Mouse (Mus musculus) heart, embryonic 11.5 days (tissue): ENCODE results near the gene Kif5c. TPM values are rescaled to one million over a fixed set of nuclear protein-coding genes. Genes with fewer than 3 reads are reported as not detected.

Experiments used
- ATAC-seq: fragments of 200-750 bp; cut with Nextera tagmentation; replicated peaks from 2 replicates; pipeline ENCODE4 v1.8.0; 2017; ENCODE audit warnings: moderate library complexity; ENCODE audit not compliant: insufficient number of reproducible peaks, low FRiP score, low TSS enrichment
- H3K27ac ChIP-seq: fragments of 300-500 bp; sonication (generic); 2 replicates; pipeline ENCODE4 v1.5.1; 2014; ENCODE audit warnings: mild to moderate bottlenecking, low read depth, low read length
- H3K27me3 ChIP-seq: fragments of 300-500 bp; sonication (generic); 2 replicates; pipeline ENCODE4 v1.6.1; 2014; ENCODE audit warnings: mild to moderate bottlenecking, low read length, mixed read lengths; ENCODE audit not compliant: control insufficient read depth, insufficient read depth
- H3K36me3 ChIP-seq: fragments of 300-500 bp; sonication (generic); 2 replicates; pipeline ENCODE4 v1.6.1; 2014; ENCODE audit warnings: mild to moderate bottlenecking, low read length, moderate library complexity, mixed read lengths; ENCODE audit not compliant: control insufficient read depth, insufficient read depth
- H3K4me1 ChIP-seq: fragments of 300-500 bp; sonication (generic); 2 replicates; pipeline ENCODE4 v1.6.1; 2014; ENCODE audit warnings: low read length; ENCODE audit not compliant: control insufficient read depth, insufficient read depth
- H3K4me2 ChIP-seq: fragments of 300-500 bp; sonication (generic); 2 replicates; pipeline ENCODE4 v1.6.1; 2014; ENCODE audit warnings: mild to moderate bottlenecking, moderate library complexity
- H3K4me3 ChIP-seq: fragments of 300-500 bp; sonication (generic); 2 replicates; pipeline ENCODE4 v1.5.1; 2014; ENCODE audit warnings: low read depth, low read length
- H3K9ac ChIP-seq: fragments of 300-500 bp; sonication (generic); 2 replicates; pipeline ENCODE4 v1.6.1; 2014; ENCODE audit warnings: mild to moderate bottlenecking, low read depth, low read length, moderate library complexity
- H3K9me3 ChIP-seq: fragments of 300-500 bp; sonication (generic); replicated peaks from 2 replicates; pipeline ENCODE4 v1.6.1; 2016; ENCODE audit warnings: low read length; ENCODE audit not compliant: control insufficient read depth
- WGBS: fragments of 180-500 bp; shearing (Covaris S2); extraction: QIAGEN DNeasy Blood & Tissue Kit; methylation state at CpG from one replicate; pipeline ENCODE4 v1.1.7; 2014; ENCODE audit not compliant: insufficient replicate concordance; 5-methylcytosine and 5-hydroxymethylcytosine counted together
- polyA plus RNA-seq: library from polyadenylated mRNA; unstranded; fragments of >200 nt; fragmentation: Nextera tagmentation; extraction: Ambion mirVana; gene quantifications from 2 replicates; pipeline ENCODE4 v1.2.1, GENCODE M21; 2014

Kif5c gene
- polyA plus RNA-seq, 1 experiment from 2014 or later = 1.3 TPM

- Histone ChIP-seq H3K9me3 (no peaks in the 10 kb centered on the region), H3K4me2 (0 out of 2 replicates have a peak overlapping the region, but pooled peaks have one; percentile 16), H3K4me3 (no peak overlapping the region), H3K36me3 (no peaks in the 10 kb centered on the region), H3K9ac (no peak overlapping the region), H3K4me1 (peaks cover 11% of the 10 kb centered on the region), H3K27me3 (no peaks in the 10 kb centered on the region), H3K27ac (peak overlapping the region; percentile 46)
- ATAC-seq = peak; percentile 87
- WGBS = 34% methylated on average over 14 of the region's 14 CpGs
Observed at GRCm38 (mm10) chr2:49797444-49798143, 178.5 kb downstream of the Kif5c start.

DNA sequence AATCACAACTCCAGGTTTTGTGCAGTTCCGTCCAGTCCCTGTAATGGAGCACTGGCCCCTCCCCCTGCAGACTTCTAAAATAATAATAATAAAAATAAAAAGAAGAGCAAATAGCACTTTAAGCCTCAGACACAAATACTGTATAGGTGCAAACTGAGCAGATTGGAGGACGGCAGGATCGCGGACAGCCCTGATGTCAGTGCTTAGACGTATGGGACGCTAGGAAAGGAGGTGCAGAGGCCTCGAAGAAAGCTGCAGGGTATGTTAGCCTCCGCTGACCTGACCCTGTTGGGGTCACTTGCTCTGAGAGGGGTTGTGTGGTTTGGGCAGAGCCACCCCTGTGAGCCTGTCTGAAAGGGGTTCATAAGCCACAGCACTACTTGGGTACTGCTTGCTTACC, 185.3 kb downstream of the Kif5c start:
- no peak overlapping the region for H3K27ac ChIP-seq
- ATAC-seq = no peak
- no peaks in the 10 kb centered on the region for H3K36me3 ChIP-seq
- no peaks in the 10 kb centered on the region for H3K9me3 ChIP-seq
- peaks cover 6% of the 10 kb centered on the region for H3K4me1 ChIP-seq
- WGBS = 72% methylated on average over 8 of the region's 8 CpGs
- H3K27me3 ChIP-seq = no peaks in the 10 kb centered on the region
- no peak overlapping the region for H3K4me2 ChIP-seq
- H3K9ac ChIP-seq = no peak overlapping the region
- H3K4me3 ChIP-seq = no peak overlapping the region

GRCm38 (mm10) chr2:49805736-49806371, 186.8 kb downstream of the Kif5c start:
- H3K9me3 ChIP-seq = no peaks in the 10 kb centered on the region
- ATAC-seq = no peak
- 79% methylated on average over 11 of the region's 11 CpGs for WGBS
- no peak overlapping the region for H3K9ac ChIP-seq
- no peak overlapping the region for H3K27ac ChIP-seq
- peaks cover 6% of the 10 kb centered on the region for H3K4me1 ChIP-seq
- H3K4me2 ChIP-seq = no peak overlapping the region
- no peak overlapping the region for H3K4me3 ChIP-seq
- H3K36me3 ChIP-seq = no peaks in the 10 kb centered on the region
- H3K27me3 ChIP-seq = no peaks in the 10 kb centered on the region

DNA sequence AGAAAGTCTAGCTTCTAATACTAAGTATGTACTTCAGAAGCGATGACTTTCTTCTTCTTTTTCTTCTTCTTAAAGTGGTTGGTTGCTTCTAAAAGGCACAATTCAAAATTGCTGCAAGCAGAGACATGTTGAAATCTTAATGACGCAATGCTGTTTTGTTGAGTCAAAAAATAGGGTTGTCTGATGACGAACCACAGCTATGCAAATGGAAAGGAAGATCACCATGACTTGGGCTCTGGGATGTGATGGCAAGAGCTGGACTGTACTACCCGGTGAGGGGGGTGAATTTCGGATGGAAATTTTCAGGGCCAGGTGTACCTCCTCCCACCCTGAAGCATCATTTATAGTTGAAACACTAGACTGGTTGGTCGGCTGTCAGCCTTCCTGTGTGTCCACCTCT, 190.4 kb downstream of the Kif5c start:
- H3K9ac ChIP-seq = no peak overlapping the region
- ATAC-seq = no peak
- no peak overlapping the region for H3K4me3 ChIP-seq
- no peaks in the 10 kb centered on the region for H3K9me3 ChIP-seq
- WGBS = 75% methylated on average over 6 of the region's 6 CpGs
- H3K4me1 ChIP-seq = peaks cover 6% of the 10 kb centered on the region
- H3K4me2 ChIP-seq = no peak overlapping the region
- no peaks in the 10 kb centered on the region for H3K27me3 ChIP-seq
- H3K36me3 ChIP-seq = no peaks in the 10 kb centered on the region
- no peak overlapping the region for H3K27ac ChIP-seq

DNA sequence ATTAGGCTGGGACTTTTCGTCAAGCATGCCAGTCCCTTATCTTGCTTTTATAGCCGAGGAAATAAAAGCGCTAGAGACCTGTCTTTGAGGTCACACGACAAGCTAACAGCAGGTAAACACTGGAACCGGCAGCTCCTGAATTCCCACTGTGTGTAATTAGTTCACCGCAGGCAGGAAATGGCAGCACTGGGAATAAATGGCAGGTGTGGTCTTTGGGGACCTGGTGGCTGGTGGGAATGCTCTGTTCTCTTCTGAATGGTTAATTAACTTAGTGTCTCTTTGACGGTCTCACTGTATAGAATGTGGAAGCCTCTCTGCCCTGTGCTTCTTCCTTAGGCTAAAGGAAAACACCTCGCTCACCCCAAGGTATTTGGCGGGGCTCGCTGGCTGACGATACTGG, 192.3 kb downstream of the Kif5c start:
- Histone ChIP-seq H3K27me3 (no peaks in the 10 kb centered on the region), H3K4me3 (no peak overlapping the region), H3K9me3 (no peaks in the 10 kb centered on the region), H3K9ac (no peak overlapping the region), H3K36me3 (no peaks in the 10 kb centered on the region), H3K27ac (no peak overlapping the region), H3K4me2 (no peak overlapping the region), H3K4me1 (peaks cover 3% of the 10 kb centered on the region)
- WGBS = 20% methylated on average over 11 of the region's 11 CpGs
- no peak for ATAC-seq

GRCm38 (mm10) chr2:49811871-49812363, 192.8 kb downstream of the Kif5c start:
- Histone ChIP-seq H3K4me2 (no peak overlapping the region), H3K4me1 (no peaks in the 10 kb centered on the region), H3K36me3 (no peaks in the 10 kb centered on the region), H3K9ac (no peak overlapping the region), H3K4me3 (no peak overlapping the region), H3K27me3 (no peaks in the 10 kb centered on the region), H3K27ac (no peak overlapping the region), H3K9me3 (no peaks in the 10 kb centered on the region)
- WGBS = 29% methylated on average over 4 of the region's 4 CpGs
- no peak for ATAC-seq

GRCm38 (mm10) chr2:49813151-49813550, 194.1 kb downstream of the Kif5c start:
- H3K27me3 ChIP-seq = no peaks in the 10 kb centered on the region
- no peak overlapping the region for H3K4me3 ChIP-seq
- no peak overlapping the region for H3K4me2 ChIP-seq
- H3K9me3 ChIP-seq = no peaks in the 10 kb centered on the region
- no peak overlapping the region for H3K27ac ChIP-seq
- WGBS = 67% methylated on average over 4 of the region's 4 CpGs
- no peaks in the 10 kb centered on the region for H3K4me1 ChIP-seq
- ATAC-seq = no peak
- no peaks in the 10 kb centered on the region for H3K36me3 ChIP-seq
- H3K9ac ChIP-seq = no peak overlapping the region

- H3K27me3 ChIP-seq = no peaks in the 10 kb centered on the region
- 61% methylated on average over 6 of the region's 6 CpGs for WGBS
- ATAC-seq = no peak
- no peak overlapping the region for H3K9ac ChIP-seq
- H3K36me3 ChIP-seq = no peaks in the 10 kb centered on the region
- no peak overlapping the region for H3K27ac ChIP-seq
- no peak overlapping the region for H3K4me2 ChIP-seq
- H3K9me3 ChIP-seq = no peaks in the 10 kb centered on the region
- no peak overlapping the region for H3K4me3 ChIP-seq
- no peaks in the 10 kb centered on the region for H3K4me1 ChIP-seq
Observed at GRCm38 (mm10) chr2:49814011-49814410, 194.9 kb downstream of the Kif5c start.
